Mouse (Mus musculus) A20 (cell line): Measurements from ENCODE around the gene Ttc24.

Experiments used
- DNase-seq: peaks from one replicate; pipeline ENCODE4 v3.0.0-alpha.2; 2011; ENCODE audit warnings: low read depth, low spot score

The Ttc24 gene

DNA sequence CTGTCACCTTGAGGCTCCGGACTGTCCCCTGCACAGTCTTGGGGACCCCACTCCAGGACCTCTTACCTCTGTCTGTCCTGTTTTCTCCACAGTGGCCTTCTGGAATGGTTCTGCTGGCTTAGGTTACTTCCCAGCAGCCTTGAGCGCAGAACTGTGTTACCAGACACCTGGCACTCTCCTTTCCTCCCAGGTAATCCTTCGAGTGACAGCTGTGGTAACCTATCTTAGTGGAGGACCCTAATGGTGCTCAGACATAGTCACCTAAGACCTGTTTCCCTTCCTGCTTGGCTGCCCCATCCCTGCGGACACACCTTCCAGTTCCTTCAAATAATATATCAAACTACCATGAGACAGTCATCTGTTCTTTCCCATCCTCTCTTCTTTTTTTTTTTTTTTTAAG, at the start of gene Ttc24:
Gene Ttc24 (minus strand): TSS at position 101 of the 400 bp plus-strand sequence.
- no peak for DNase-seq

- DNase-seq, result peak; percentile 38
These were observed 49.5 kb upstream of the Ttc24 start for GRCm38 (mm10) chr3:88127636-88128035.

GRCm38 (mm10) chr3:88126181-88126580, 48.1 kb upstream of the Ttc24 start:
- no peak for DNase-seq

DNA sequence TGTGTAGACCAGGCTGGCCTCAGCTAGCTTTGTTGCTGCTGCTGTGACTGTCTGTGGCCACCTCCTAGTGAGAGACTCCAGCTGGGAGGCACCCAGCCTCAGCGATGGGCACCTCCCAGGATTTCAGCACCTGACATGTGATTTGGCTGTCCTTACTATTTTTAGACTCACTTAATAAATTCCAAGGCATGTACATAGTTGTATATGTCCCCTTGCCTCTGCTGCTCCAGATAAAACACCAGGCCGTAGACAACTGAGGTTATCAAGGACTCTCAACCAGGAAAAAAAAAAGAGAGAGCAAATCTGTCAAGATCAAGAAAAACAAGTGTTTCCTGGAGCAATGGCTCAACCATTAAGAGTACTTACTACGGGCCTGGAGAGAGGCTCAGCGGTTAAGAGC, 47.1 kb upstream of the Ttc24 start:
- DNase-seq, result no peak

DNA sequence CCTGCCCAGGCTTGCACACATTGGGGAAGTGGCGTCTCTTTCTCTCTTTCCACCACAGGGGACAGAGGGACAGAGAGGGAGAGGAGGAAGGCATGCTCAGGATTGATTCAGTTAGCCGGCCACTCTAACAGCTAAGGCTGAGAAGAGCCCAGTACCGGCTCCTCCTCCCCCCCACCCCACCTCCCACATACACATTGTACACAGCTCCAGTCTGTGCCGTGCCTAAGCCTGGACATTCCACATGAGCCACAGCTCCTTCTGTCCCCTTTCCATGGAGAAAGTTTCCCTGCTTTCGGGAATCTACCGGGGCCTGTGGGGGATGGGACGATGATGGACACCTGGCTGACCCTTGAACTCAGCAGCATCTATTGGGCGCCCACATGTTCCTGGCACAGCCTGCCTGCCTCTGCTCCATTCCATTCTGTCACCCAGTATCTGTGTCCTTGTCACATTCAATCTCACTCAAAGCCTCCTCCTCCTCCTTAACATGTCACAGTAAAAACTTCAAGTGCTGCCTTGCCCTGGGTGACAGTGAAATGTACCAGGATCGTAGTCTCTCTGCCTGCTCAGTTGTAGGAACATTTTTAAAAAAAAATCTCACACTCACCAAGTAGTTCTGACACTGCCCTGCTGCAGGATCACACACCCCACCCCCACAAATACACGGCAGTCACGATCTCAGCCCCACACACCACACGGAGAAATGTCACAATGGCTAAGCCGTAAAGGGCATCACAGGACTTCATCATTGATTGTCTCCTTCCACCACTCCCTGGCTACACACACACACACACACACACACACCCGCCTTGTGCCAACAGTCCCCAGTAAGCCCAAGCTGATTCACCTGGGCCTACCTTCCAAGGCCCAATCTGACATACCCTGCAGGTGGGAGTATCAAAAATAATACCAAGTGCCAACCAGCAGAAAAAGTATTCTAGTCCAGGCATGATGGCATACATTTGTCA, 43.3 kb upstream of the Ttc24 start:
- DNase-seq, result no peak

- DNase-seq, result no peak
These were observed 42.1 kb upstream of the Ttc24 start for GRCm38 (mm10) chr3:88120117-88120651.

DNA sequence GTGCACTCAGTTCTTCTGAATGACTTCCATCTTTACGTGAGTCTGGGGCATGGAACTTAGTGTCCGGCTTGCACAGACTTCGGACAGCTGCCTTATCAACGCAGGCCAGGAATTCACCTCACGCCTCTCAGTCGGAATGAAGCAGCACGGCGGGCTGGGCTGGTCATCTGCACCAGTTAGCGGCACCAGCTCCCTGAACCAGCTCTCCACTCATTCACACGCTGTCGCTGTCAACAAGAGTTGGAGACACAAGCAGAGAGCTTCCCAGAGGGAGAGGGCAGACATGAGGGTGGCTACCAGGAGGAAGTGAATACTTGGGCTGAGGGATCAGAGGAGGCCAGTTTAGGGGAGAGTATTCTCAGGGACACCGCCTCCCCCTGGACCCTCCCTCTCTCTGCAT, 36.3 kb upstream of the Ttc24 start:
- DNase-seq, result no peak

GRCm38 (mm10) chr3:88109126-88109525, 31.0 kb upstream of the Ttc24 start:
- no peak for DNase-seq

DNA sequence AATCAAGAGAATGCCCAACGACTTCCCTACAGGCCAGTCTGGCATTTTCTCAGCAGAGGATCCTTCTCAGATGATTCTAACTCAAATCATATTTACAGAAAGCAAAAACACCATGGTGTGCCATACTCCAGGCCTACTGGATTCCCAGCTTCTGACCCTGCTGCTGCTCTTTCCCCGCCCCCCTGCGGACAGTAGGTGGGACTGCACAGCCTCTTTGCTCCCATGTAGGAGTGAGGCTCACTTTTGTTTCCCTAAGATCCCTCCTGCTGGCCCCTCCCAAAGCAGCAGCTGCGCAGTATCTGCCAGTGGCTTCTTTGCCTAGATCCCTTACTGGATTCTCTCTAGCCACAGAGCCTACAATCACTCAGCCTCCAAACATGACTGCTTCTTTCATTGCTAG, 28.0 kb upstream of the Ttc24 start:
- no peak for DNase-seq

DNA sequence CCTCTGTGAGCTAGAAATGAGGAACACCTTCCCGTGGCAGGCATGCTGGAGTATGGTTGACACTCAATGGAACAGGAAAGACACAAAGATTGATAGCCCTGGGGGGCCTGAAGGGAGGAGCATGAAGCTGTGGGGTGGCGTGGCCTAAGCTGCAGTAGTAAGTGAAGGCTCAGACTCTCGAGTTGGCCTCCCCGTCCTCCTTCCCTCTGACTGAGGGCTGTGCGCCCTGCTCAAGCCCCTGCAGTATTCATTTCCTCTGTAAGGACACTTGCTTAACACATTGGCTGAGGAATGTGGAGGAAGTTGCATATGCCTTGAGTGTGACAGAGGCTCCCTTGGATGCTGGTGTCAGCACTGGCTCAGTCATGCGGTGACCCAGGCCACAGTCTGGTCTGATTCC, 24.5 kb upstream of the Ttc24 start:
- no peak for DNase-seq

DNA sequence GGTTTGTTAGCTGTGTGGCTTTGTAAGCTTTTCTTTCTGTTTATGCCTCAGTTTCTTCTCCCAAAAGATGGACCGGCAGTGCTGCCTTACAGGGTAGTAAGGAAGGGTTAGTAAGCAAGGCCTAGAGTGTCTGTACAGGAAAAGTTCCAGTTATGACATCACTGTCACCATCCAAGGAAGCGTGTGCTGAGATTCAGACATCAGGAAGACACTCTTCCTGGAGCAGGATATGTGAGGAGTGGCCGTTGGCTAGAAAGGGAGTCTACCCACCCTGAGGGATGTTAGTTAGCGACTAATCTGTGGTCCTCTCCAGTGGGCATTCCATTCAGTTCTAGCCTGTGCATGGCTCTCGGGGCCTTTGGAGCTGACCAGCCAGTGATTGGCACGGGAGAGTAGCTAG, 24.1 kb upstream of the Ttc24 start:
- DNase-seq, result no peak

- DNase-seq, result no peak
These were observed 23.6 kb upstream of the Ttc24 start for GRCm38 (mm10) chr3:88101736-88102135.

- DNase-seq, result no peak
These were observed 22.1 kb upstream of the Ttc24 start for GRCm38 (mm10) chr3:88100251-88100650.

DNA sequence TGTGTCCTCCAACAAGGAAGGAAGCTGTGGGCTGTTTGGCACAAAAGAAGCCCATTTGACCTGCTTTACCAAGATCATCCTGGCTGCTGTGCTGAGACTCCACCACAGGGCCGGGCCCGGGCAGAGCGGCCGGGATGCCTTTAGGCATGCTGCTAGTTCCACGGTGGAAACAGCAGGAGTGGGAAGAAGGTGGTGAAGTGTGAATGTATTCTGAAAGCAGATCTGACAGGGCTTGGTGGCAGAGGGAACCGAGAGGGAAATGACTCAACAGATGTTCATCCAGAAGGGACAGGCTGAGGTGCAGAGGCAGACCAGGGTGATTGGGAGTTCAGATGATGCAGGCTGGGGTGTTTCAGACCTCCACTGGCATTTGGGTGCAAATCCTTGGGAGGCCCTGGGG, 19.6 kb upstream of the Ttc24 start:
- DNase-seq, result no peak

DNA sequence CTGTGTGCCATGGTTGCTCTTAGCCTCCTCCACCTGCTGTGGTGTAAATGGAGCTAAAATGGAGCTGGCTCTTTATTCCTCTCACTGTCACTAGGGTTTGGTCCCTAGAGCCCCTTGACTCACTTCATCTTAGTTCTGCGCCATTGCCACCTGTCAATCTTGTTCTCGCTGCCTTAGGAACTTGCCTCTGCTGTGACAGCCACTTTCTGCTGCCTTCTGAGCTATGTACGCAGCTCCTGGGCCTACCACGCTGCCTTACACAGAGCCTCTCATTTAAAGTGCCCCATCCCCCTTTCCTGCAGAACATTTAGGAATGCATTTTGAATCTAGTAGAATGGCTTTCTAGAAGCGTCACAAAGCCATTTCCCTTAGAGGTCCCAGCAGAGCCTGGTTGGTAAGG, 16.0 kb upstream of the Ttc24 start:
- no peak for DNase-seq

- no peak for DNase-seq
These were observed 12.5 kb upstream of the Ttc24 start for GRCm38 (mm10) chr3:88090616-88091015.

GRCm38 (mm10) chr3:88090106-88090505, 12.0 kb upstream of the Ttc24 start:
- DNase-seq, result no peak

DNA sequence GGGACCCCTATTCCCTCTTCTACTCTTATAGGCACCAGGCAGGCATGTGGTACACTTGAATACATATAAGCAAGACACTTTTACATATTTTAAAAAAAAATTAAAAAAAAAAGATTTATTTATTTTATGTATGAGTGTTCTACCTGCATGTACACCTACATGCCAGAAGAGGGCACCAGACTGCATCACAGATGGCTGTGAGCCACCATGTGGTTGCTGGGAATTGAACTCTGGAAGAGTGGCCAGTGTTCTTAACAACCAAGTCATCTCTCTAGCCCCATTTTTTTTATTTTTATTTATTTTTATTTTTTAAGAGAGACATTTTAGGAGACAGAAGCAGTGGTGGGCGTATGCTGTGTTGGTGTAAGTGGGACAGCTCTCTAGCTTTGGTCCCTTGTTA, 9.6 kb upstream of the Ttc24 start:
- peak; percentile 49 for DNase-seq

- DNase-seq, result no peak
These were observed 7.4 kb upstream of the Ttc24 start for GRCm38 (mm10) chr3:88085459-88085858.

DNA sequence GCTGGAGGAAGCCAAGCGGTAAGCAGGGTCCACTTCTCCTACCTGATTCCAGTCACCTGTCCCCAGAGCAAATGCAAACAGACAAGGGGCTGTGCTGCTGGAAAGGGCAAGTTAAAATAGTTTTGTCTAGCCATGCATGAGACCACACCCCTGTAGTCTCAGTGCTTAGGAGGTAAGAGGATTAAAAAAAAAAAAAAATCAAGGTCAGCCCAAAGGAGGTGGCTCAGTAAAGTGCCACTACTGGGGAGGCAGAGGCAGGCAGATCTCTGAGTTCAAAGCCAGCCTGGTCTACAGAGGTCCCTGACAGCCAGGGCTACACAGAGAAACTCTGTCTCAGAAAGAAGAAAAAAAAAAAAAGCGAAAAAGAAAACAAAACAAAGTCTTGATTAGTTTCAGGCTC, 5.9 kb upstream of the Ttc24 start:
- DNase-seq, result peak; percentile 50

DNA sequence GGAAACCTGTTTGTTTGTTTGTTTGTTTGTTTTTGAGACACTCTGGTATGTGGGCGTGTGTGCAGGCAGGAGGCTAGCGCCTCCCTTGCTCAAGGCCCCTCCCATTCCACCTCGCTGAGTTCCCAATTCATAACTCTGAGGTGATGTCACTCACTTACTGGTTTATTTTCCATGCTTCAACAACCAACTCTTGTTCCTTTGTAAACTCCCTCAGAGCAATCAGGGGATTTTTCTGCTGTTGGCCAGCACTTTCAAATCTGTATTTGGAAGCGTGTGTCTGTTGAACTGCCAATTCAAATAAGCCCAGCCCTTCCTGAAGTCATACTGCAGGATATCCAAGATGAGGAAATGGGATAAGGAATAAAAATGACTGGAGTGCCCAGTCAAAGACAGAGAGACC, 4.6 kb upstream of the Ttc24 start:
- peak; percentile 80 for DNase-seq

DNA sequence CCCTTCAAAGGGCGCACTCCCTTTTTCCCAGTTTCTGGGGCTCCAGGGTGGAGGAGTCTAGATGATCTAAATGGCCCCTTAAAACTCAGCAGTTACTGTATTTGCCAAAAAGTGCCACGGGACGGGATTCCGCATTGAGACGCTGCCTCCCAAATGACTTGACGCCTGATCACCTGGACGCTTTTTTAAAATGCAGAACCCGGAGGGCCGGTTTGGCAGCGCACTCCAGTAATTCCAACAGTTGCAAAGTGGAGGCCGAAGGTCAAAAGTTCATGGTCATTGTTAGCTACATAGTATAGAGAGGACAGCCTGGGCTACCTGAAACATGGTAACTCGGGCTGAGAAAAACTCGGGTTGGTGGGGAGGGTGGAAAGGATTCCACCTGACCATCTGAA, 4.1 kb upstream of the Ttc24 start:
- DNase-seq, result no peak
